Mouse (Mus musculus): ENCODE data around the gene Exog.

Gene Exog

DNA sequence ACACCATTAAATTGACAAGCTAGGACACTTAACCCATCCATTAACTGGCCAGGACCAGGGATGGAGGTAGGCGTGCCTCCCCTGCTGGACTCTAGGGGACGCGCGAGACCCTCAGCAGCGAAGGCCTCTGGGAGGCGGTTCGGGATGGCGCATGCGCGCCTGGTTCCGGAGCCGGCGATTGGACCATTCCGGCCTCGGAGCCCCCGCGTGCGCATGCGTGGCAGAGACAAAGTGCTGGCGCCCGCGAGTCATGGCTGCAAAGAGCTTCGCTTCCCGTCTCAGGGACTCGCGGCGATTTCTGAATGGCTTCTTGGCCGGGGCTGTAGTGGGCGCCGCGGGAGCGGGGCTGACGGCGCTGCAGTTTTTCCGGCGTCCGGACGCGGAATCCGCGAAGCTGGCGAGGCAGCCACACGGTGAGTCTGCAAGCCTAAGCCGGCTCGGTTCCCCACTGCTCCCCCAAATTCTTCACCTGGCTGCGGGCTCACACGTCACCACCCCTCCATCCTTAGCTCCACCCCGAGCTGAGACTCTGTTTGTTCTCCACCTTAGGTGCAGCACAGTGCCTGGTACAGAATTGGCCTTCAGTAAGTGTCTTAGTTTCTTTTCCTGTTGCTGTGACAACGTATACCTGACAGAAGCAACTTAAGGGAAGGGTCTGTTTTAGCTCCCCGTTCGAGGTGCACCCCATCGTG lies at the start of gene Exog:
TSS of gene Exog (plus strand) at position 206 of the 692 bp plus-strand sequence.
- DNase-seq, result peak; percentile 98 to 100

- DNase-seq, result no peak
Measured at GRCm38 (mm10) chr9:119401351-119401750, 43.4 kb upstream of the Exog start.

DNA sequence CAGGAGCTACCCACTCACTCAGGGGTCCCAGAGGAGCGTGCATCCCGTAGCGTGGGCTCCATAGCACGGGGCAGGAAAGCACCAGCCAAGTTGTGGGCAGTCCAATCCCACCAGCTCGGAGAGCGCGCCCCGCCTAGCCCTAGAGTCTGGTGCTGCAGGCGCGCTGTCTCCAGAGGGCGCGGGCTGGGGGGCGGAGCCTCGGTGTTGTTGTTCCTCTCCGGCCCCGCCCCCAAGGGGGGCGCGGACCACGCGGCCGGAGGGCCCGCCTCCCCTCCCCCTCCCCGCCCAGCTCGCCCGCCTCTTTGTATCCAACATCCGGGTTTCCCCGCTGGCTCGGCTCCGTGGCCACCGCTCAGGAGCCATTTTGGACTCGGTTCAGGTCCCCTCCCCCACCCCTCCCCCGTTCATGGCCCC lies 42.9 kb upstream of the Exog start, which contains the start of gene Acvr2b:
TSS of gene Acvr2b (plus strand) at position 318 of the 414 bp plus-strand sequence.
- DNase-seq, result peak; percentile 97 to 100

DNA sequence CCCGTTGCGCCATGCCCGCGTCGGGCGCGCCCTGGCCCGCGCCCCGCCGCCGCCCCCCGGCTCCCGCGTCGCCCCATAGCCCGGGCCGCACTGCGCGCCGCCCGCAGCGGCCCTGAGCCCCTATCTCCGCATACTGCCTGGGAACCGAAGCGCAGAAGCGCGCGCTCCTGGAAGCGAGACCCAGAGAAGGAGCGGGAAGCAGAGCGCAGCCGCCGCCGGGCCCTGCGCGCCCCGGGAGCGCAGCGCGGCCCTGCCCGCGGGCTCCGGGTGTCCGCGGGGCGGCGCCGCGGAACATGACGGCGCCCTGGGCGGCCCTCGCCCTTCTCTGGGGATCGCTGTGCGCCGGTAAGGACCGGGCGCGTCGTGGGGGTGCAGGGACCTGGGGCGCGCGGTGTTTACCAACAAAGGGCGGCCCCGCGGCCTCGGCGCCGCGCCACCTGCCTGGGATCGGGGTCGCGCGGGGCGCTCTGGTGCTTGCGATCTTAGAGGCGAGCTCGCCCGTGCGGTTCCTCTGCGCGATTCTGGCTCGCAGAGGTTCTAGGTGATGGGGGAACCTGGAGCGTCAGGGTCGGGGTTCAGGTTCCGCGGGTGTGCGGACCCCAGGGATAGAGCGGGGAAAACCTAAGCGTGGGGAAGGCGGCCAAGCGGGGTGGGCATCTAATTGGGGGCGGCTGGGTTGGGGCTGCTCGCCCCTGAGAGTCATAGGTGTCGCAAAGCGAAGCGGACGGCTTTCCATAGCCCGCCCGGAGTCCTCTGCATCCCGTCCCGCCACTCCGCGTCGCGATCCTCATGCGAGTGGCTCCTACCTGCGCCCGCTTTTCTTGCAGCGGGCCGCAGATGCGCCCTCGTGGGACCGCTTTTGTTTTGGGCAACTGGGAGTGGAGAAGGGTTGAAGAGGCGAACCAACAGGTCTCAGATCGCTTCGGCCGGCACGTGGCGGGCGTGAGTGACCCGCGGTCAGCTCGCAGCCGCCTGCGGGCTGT lies 42.2 kb upstream of the Exog start:
- DNase-seq, result peak; percentile 28 to 70

- DNase-seq, result peak in 1 of 2 experiments; percentile 73
Measured at GRCm38 (mm10) chr9:119403236-119403641, 41.5 kb upstream of the Exog start.

DNA sequence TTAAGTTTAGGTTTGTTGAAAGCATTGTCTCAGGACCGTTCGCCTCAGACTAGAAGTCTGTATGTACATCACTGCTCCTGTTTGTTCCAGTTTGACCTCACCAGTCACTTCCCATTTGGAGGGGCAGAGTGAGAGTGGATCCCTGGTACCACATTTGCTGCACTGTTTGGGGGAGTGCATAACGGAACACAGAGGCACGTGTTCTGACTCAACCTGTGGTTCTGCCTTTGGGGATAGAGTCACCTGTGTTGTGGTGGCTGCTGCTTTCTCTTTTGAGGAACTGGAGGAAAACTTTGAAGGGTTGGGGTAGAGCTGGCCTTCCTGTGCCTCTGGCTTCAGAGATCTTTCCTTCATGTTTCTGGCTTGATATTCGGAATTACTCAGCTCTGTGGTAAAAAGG lies 40.7 kb upstream of the Exog start:
- no peak for DNase-seq

DNA sequence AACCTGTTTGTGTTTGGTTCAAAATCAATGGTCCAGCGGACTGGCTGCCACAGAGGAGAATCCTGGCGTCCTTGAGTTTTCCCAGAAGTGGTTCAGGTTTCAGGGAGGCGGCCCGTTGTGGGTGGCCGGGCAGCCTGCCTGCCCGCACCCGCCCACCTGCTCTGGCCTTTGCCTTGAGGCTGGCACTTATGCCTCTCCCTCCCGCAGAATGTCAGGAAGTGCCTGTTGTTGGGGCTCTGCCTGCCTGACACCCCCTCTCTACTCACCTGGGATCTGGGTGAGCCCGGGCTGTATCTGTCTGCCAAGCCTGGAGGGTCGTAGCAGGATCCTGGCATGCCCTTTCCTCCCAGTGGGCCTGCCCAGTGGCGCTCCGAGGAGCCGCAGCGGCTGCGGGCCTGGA lies 36.9 kb upstream of the Exog start:
- DNase-seq, result peak; percentile 69 to 83

- peak in 1 of 2 experiments; percentile 24 for DNase-seq
Measured at GRCm38 (mm10) chr9:119408898-119409664, 35.7 kb upstream of the Exog start.

DNA sequence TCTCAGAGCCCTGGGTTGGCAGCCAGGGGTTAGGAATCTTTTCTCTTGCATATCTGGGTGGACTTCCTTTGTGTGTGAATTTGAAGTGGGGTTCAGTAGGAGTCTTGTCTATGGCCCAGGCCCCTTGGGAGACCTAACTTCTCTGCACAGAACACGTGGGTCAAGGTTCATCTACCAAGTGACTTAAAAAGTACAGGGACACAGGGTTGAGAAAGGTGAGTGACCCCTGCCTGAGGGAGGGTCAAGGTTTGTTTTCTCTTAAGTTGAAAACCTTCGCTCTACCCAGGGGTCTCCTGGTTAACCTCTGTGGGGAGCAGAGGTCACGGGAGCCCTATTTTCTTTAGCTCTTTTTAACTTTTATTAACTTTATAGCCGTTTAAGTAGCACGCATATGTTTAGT lies 34.9 kb upstream of the Exog start:
- peak; percentile 41 to 46 for DNase-seq

DNA sequence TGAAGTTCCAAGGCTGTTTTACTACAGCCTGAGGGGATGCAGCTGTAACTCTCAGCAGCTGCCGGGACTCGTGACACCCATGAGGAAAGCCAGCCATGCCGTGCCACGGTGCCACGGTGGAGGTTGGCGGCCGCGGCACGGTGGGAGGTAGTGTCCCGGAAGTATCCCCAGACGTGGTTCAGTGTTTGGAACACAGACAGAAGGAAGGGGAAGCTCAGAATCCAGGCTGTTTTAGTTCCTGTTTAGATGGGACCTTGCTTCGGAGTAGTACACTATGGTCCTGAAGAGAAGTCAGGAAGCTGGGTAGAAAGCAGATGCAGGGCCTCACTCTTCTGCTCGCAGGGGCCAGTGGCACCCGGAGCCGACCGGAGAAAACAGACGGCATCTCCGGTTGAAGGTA lies 26.7 kb upstream of the Exog start:
- no peak for DNase-seq

GRCm38 (mm10) chr9:119419852-119420438 lies 24.8 kb upstream of the Exog start:
- DNase-seq, result no peak

- DNase-seq, result peak; percentile 56 to 66
Measured at GRCm38 (mm10) chr9:119425217-119425975, 19.3 kb upstream of the Exog start.

GRCm38 (mm10) chr9:119425976-119426415 lies 18.7 kb upstream of the Exog start:
- DNase-seq, result no peak

DNA sequence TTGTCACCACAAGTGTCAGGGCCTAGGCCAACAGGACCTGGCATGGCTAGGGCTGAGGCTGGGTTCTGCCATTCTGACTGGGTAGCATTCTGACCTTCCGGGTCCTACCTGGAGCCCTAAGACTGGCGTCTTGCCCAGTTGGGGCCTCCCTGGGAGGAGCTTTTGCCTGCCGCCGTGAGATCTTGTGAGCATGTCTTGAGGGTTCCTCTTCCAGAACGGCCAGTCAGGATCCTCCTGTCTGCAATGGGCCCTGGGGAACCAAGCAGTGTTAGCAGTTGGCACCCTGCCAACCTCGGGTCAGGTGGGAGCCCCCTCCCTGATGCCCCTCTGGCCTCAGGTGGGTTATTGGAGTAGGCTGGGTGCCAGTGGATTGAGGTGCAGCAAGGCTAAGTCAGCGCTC lies 18.3 kb upstream of the Exog start:
- DNase-seq, result peak; percentile 28 to 59

DNA sequence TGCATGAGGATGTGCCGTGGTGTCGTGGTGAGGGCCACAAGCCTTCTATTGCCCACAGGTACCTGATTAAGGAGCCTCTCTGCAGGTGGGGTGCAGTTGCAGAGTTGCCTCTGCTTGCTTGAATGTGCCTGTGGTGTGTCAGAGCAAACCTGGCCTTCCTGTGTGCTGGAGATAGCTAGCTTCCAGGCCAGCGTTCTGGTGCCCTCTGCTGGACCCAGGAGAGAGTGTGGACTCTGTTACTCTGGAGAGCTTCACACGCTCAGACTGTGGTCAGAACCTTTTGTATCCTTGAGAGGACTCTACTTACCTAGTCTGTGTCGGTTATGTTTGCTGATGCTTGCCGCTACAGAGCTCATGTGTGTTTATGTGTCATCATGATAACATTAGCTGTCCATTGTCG lies 14.4 kb upstream of the Exog start:
- DNase-seq, result peak; percentile 88 to 94

DNA sequence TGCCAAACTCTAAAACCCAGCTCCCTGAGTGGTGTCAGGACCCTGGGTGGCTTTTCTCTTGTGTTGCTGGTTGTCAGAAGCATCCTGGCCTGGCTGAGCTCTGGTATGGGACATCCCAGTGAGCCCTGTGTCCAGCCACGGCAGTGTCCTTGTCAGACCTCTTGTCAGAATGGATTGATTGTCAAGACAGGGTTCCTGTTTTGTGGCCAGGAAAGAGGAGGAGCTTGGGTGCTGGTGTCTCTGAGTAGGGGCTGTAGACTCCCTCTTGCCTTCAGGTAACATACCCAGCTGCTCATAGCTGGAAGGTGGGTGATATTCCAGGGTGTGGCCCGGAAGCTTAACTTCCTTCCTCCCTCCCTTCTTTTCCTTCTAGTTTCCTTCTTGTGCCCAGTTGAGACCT lies 8.9 kb upstream of the Exog start:
- DNase-seq, result no peak

GRCm38 (mm10) chr9:119438065-119438464 lies 6.7 kb upstream of the Exog start:
- DNase-seq, result no peak

- no peak for DNase-seq
Measured at GRCm38 (mm10) chr9:119438498-119439000, 6.2 kb upstream of the Exog start.

GRCm38 (mm10) chr9:119445737-119446136 lies 994 bp downstream of the Exog start:
- DNase-seq, result no peak

DNA sequence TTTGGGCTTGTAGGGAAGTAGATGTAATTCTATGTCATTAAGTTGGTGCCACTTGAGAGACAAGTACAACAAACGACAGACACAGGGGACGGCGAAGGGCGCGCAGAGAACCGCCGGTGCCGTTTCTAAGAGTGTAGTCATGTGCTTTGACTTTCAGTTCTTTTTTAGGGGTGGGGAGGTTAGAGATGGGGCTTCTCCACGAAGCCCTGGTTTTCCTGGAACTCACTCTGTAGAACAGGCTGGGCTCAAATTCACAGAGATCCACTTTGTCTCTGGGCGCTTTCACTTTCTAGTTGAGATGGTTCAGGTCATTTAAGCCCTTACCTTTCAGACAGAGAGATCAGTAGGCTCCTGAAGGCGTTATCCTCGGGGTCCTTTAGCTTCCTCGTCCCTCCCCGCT lies 11.2 kb downstream of the Exog start:
- no peak for DNase-seq

- no peak for DNase-seq
Measured at GRCm38 (mm10) chr9:119457122-119457521, 12.4 kb downstream of the Exog start.
